14 mouse cellular contexts compared by ENCODE assay signal in genomic region chr7:128579381-128579780, GRCm38 (mm10).
"Had no signal": no experiment of that assay in that cellular context is flagged by ENCODE, and none has a peak within 500 bp of the region (broad histone marks: within the 10 kb centered on the region; RNA-seq: fewer than 3 reads in every experiment).

No protein-coding gene starts in this region.

- H3K27ac ChIP-seq: midbrain, embryonic 10.5 days; midbrain, embryonic 12.5 days; neural tube, embryonic 12.5 days; stomach, embryonic 15.5 days; stomach, postnatal 0 days had no signal

- H3K9ac ChIP-seq: lung, embryonic 14.5 days; midbrain, embryonic 12.5 days; neural tube, embryonic 12.5 days; stomach, embryonic 15.5 days had no signal

- H3K4me3 ChIP-seq: midbrain, embryonic 10.5 days; midbrain, embryonic 12.5 days; neural tube, embryonic 12.5 days; stomach, embryonic 15.5 days had no signal

- H3K4me2 ChIP-seq: lung, embryonic 14.5 days; midbrain, embryonic 12.5 days; neural tube, embryonic 12.5 days; stomach, embryonic 15.5 days had no signal

- H3K27me3 ChIP-seq: midbrain, embryonic 12.5 days; neural tube, embryonic 12.5 days; stomach, embryonic 15.5 days had no signal

- H3K36me3 ChIP-seq: midbrain, embryonic 10.5 days; midbrain, embryonic 12.5 days; neural tube, embryonic 12.5 days; stomach, embryonic 15.5 days had no signal

- H3K9me3 ChIP-seq: midbrain, embryonic 10.5 days; midbrain, embryonic 12.5 days; neural tube, embryonic 12.5 days; stomach, embryonic 15.5 days had no signal

- DNase-seq: lung, adult 18-20 months; lung, embryonic 14.5 days; lung, postnatal 10 days; lung, postnatal 4 days; midbrain, embryonic 14.5 days; right cerebral cortex, postnatal 14 days; thymus, adult 2 months; thymus, postnatal 25 days; thymus, postnatal 4 days had no signal
